Mouse (Mus musculus) ovary, adult 18-20 months (tissue): Measurements from ENCODE around the gene Gngt2.

Experiments used
- DNase-seq: peaks from one replicate; pipeline ENCODE4 v3.0.0; 2022; ENCODE audit warnings: low spot score, mixed read lengths

The Gngt2 gene

GRCm38 (mm10) chr11:95837059-95837458 is at the start of gene Gngt2:
Gngt2 (plus strand) TSS chr11:95837216.
- peak; percentile 74 for DNase-seq

GRCm38 (mm10) chr11:95789451-95789891 is 47.5 kb upstream of the Gngt2 start:
- DNase-seq = no peak

GRCm38 (mm10) chr11:95791787-95792186 is 45.2 kb upstream of the Gngt2 start:
- DNase-seq = no peak

GRCm38 (mm10) chr11:95792950-95793509 is 44.0 kb upstream of the Gngt2 start:
- no peak for DNase-seq

- DNase-seq = no peak
Measured at GRCm38 (mm10) chr11:95794201-95794600, 42.8 kb upstream of the Gngt2 start.

GRCm38 (mm10) chr11:95795582-95795981 is 41.4 kb upstream of the Gngt2 start:
- DNase-seq = no peak

GRCm38 (mm10) chr11:95805010-95805409 is 32.0 kb upstream of the Gngt2 start:
- no peak for DNase-seq

GRCm38 (mm10) chr11:95805527-95805926 is 31.5 kb upstream of the Gngt2 start:
- no peak for DNase-seq

GRCm38 (mm10) chr11:95807884-95808283 is 29.1 kb upstream of the Gngt2 start:
- no peak for DNase-seq

GRCm38 (mm10) chr11:95808448-95809011 is 28.5 kb upstream of the Gngt2 start:
- no peak for DNase-seq

GRCm38 (mm10) chr11:95809603-95810002 is 27.4 kb upstream of the Gngt2 start:
- DNase-seq = no peak

- DNase-seq = no peak
Measured at GRCm38 (mm10) chr11:95810828-95811227, 26.2 kb upstream of the Gngt2 start.

GRCm38 (mm10) chr11:95811741-95812140 is 25.3 kb upstream of the Gngt2 start:
- DNase-seq = no peak

GRCm38 (mm10) chr11:95812224-95812623 is 24.8 kb upstream of the Gngt2 start:
- DNase-seq = no peak

- no peak for DNase-seq
Measured at GRCm38 (mm10) chr11:95814101-95814500, 22.9 kb upstream of the Gngt2 start.

- no peak for DNase-seq
Measured at GRCm38 (mm10) chr11:95814857-95815256, 22.2 kb upstream of the Gngt2 start.

GRCm38 (mm10) chr11:95815412-95815811 is 21.6 kb upstream of the Gngt2 start:
- no peak for DNase-seq

GRCm38 (mm10) chr11:95819138-95819537 is 17.9 kb upstream of the Gngt2 start:
- no peak for DNase-seq

GRCm38 (mm10) chr11:95821511-95821910 is 15.5 kb upstream of the Gngt2 start:
- no peak for DNase-seq

GRCm38 (mm10) chr11:95822437-95822836 is 14.6 kb upstream of the Gngt2 start:
- DNase-seq = no peak

- peak; percentile 87 for DNase-seq
Measured at GRCm38 (mm10) chr11:95824071-95824876, 12.7 kb upstream of the Gngt2 start, which contains the start of gene Phospho1. Phospho1 (plus strand) TSS chr11:95824499.

GRCm38 (mm10) chr11:95824877-95825243 is 12.2 kb upstream of the Gngt2 start:
- DNase-seq = no peak

GRCm38 (mm10) chr11:95825625-95826024 is 11.4 kb upstream of the Gngt2 start:
- DNase-seq = no peak
